28 mouse cellular contexts compared by ENCODE assay signal in genomic region chr3:31217523-31217922, GRCm38 (mm10).
DNase-seq lines count a peak whose midpoint lies in the region; ATAC-seq and TF ChIP-seq lines count a peak whose summit lies in the region.
"Had no signal": no experiment of that assay in that cellular context is flagged by ENCODE, and none has a peak within 500 bp of the region (broad histone marks: within the 10 kb centered on the region; RNA-seq: fewer than 3 reads in every experiment).

No protein-coding gene starts in this region.

- no peak overlapping the region for H3K27ac ChIP-seq in gastrocnemius, adult 2 months
- H3K27ac ChIP-seq in heart, postnatal 0 days (ENCODE audit: low read depth): no peak overlapping the region
- peak overlapping the region; percentile 48; the same call in 1 of the 2 replicates for H3K27ac ChIP-seq in testis, adult 2 months (ENCODE audit: control insufficient read depth, insufficient read depth, low read depth, low read length)
- H3K27ac ChIP-seq: heart, embryonic 15.5 days; hindbrain, postnatal 0 days; limb, embryonic 12.5 days; liver, embryonic 12.5 days; midbrain, embryonic 12.5 days; stomach, postnatal 0 days had no signal

- no peaks in the 10 kb centered on the region for H3K27me3 ChIP-seq in heart, postnatal 0 days (ENCODE audit: control insufficient read depth, insufficient read depth, low read length)
- no peaks in the 10 kb centered on the region for H3K27me3 ChIP-seq in testis, adult 2 months (ENCODE audit: control insufficient read depth, insufficient read depth, low read length)
- H3K27me3 ChIP-seq: CH12.LX; limb, embryonic 12.5 days; liver, embryonic 12.5 days; midbrain, embryonic 12.5 days; Patski had no signal

- DNase-seq in gastrocnemius, adult 2 months: peak; percentile 28
- DNase-seq in gastrocnemius, postnatal 36 days: no peak
- no peak for DNase-seq in heart, postnatal 0 days (ENCODE audit: low spot score)
- DNase-seq in heart, postnatal 14 days: no peak
- DNase-seq in testis, postnatal 14 days (ENCODE audit: low spot score): no peak
- no peak for DNase-seq in ovary, postnatal 10 days (ENCODE audit: low spot score)
- DNase-seq: adrenal gland, adult 2 months; B cell, adult 2 months; cerebellum, postnatal 36 days; embryo, embryonic 11 days; gastrocnemius, postnatal 25 days; kidney, postnatal 14 days; layer of hippocampus, postnatal 36 days; lung, adult 2 months; lung, postnatal 14 days; right cerebral cortex, postnatal 14 days had no signal

- no peak for TF ChIP-seq POLR2A in testis, adult 2 months (IDR thresholded peaks at IDR 0.05; ENCODE audit: control insufficient read depth, low read depth, low read length)

- no peaks in the 10 kb centered on the region; the same call in 1 of the 2 replicates for H3K4me1 ChIP-seq in heart, postnatal 0 days (ENCODE audit: control insufficient read depth, insufficient read depth)
- peaks cover 7% of the 10 kb centered on the region for H3K4me1 ChIP-seq in testis, adult 2 months (ENCODE audit: control insufficient read depth, insufficient read depth, low read length)
- H3K4me1 ChIP-seq: heart, embryonic 15.5 days; liver, embryonic 12.5 days had no signal

- H3K36me3 ChIP-seq in heart, postnatal 0 days (replicated peaks; ENCODE audit: control insufficient read depth, insufficient read depth, low read length): no peaks in the 10 kb centered on the region
- no peaks in the 10 kb centered on the region for H3K36me3 ChIP-seq in testis, adult 2 months (ENCODE audit: control insufficient read depth, insufficient read depth, low read length)
- H3K36me3 ChIP-seq: G1E; heart, embryonic 15.5 days; limb, embryonic 12.5 days; liver, embryonic 12.5 days; midbrain, embryonic 12.5 days had no signal

- H3K9me3 ChIP-seq in heart, postnatal 0 days (replicated peaks; ENCODE audit: control insufficient read depth, low read length): no peaks in the 10 kb centered on the region
- H3K9me3 ChIP-seq: G1E; heart, embryonic 15.5 days; limb, embryonic 12.5 days; liver, embryonic 12.5 days; midbrain, embryonic 12.5 days had no signal

- no peak overlapping the region for H3K4me3 ChIP-seq in gastrocnemius, adult 2 months
- H3K4me3 ChIP-seq in heart, postnatal 0 days (ENCODE audit: low read depth, low read length): no peak overlapping the region
- no peak overlapping the region for H3K4me3 ChIP-seq in testis, adult 2 months (ENCODE audit: control insufficient read depth, low read depth, low read length)
- H3K4me3 ChIP-seq: heart, embryonic 15.5 days; limb, embryonic 12.5 days; liver, embryonic 12.5 days; midbrain, embryonic 12.5 days had no signal

- no peak overlapping the region for H3K4me2 ChIP-seq in heart, postnatal 0 days (ENCODE audit: low read depth, low read length)
- H3K4me2 ChIP-seq: heart, embryonic 15.5 days; limb, embryonic 12.5 days; liver, embryonic 12.5 days; midbrain, embryonic 12.5 days had no signal

- no peak for TF ChIP-seq EP300 in heart, postnatal 0 days (IDR thresholded peaks at IDR 0.05; ENCODE audit: low read depth)

- no peak overlapping the region for H3K9ac ChIP-seq in heart, postnatal 0 days (replicated peaks; ENCODE audit: low read depth, low read length)
- H3K9ac ChIP-seq: heart, embryonic 15.5 days; limb, embryonic 12.5 days; liver, embryonic 12.5 days; midbrain, embryonic 12.5 days had no signal

- no peak for TF ChIP-seq CTCF in gastrocnemius, adult 2 months (IDR thresholded peaks at IDR 0.05)
- TF ChIP-seq CTCF in heart, postnatal 0 days (IDR thresholded peaks at IDR 0.05; ENCODE audit: low read depth): no peak
- TF ChIP-seq CTCF in testis, adult 2 months (IDR thresholded peaks at IDR 0.05; ENCODE audit: control insufficient read depth, insufficient read depth, insufficient replicate concordance, low read depth, low read length): no peak

- 59% methylated on average over 10 of the region's 10 CpGs for WGBS in heart, postnatal 0 days

- ATAC-seq in heart, postnatal 0 days (ENCODE audit: insufficient read depth, low read depth): 0 out of 2 replicates have a peak, but pooled peaks have one; percentile 39
- ATAC-seq: forebrain, embryonic 16.5 days; hindbrain, postnatal 0 days; intestine, embryonic 16.5 days; liver, embryonic 12.5 days; Patski had no signal

- intact Hi-C loops in gastrocnemius, adult 2 months (cut with DNase I): no loop called here
- intact Hi-C loops in gastrocnemius, postnatal 36 days (cut with DNase I): no loop called here
- intact Hi-C loops in heart, postnatal 14 days (cut with DNase I): no loop called here
